Mouse (Mus musculus) embryonic facial prominence, embryonic 10.5 days (tissue): ENCODE measurements around the gene Fam71f2. TPM values are rescaled to one million over a fixed set of nuclear protein-coding genes. Genes with fewer than 3 reads are reported as not detected.

Source experiments
- DNase-seq: peaks from one replicate; pipeline ENCODE4 v3.0.0-alpha.2; 2017; ENCODE audit warnings: low spot score
- H3K27ac ChIP-seq: fragments of 300-500 bp; sonication (generic); replicated peaks from 2 replicates; pipeline ENCODE4 v1.5.1; 2016; ENCODE audit warnings: mild to moderate bottlenecking
- H3K27me3 ChIP-seq: fragments of 300-500 bp; sonication (generic); replicated peaks from 2 replicates; pipeline ENCODE4 v1.6.1; 2016; ENCODE audit warnings: low read depth, mild to moderate bottlenecking; ENCODE audit not compliant: poor library complexity, severe bottlenecking
- H3K36me3 ChIP-seq: fragments of 300-500 bp; sonication (generic); replicated peaks from 2 replicates; pipeline ENCODE4 v1.6.1; 2016; ENCODE audit warnings: mild to moderate bottlenecking, moderate library complexity
- H3K4me1 ChIP-seq: fragments of 300-500 bp; sonication (generic); 2 replicates; pipeline ENCODE4 v1.6.1; 2016
- H3K4me3 ChIP-seq: fragments of 300-500 bp; sonication (generic); 2 replicates; pipeline ENCODE4 v1.5.1; 2016; ENCODE audit warnings: mild to moderate bottlenecking, moderate library complexity
- H3K9me3 ChIP-seq: fragments of 300-500 bp; sonication (generic); 2 replicates; pipeline ENCODE4 v1.6.1; 2016; ENCODE audit warnings: mild to moderate bottlenecking
- WGBS: fragments of 180-500 bp; shearing (Covaris S2); methylation state at CpG from one replicate; pipeline ENCODE4 v1.1.7; 2016; 5-methylcytosine and 5-hydroxymethylcytosine counted together
- polyA plus RNA-seq: library from polyadenylated mRNA; unstranded; fragments of >200 nt; fragmentation: Nextera tagmentation; extraction: Ambion mirVana; gene quantifications from 2 replicates; pipeline ENCODE4 v1.2.1, GENCODE M21; 2016

The Fam71f2 gene
- polyA plus RNA-seq, 1 experiment from 2014 or later = 0.34 TPM

- H3K4me3 ChIP-seq = no peak overlapping the region
- H3K27ac ChIP-seq = no peak overlapping the region
- H3K9me3 ChIP-seq = no peaks in the 10 kb centered on the region
- H3K27me3 ChIP-seq = no peaks in the 10 kb centered on the region
- DNase-seq = no peak
- H3K4me1 ChIP-seq = peaks cover 6% of the 10 kb centered on the region; the same call in 1 of the 2 replicates
- H3K36me3 ChIP-seq = no peaks in the 10 kb centered on the region
- 89% methylated on average over 7 of the region's 7 CpGs for WGBS
Measured at GRCm38 (mm10) chr6:29322147-29322546, 42.8 kb downstream of the Fam71f2 start.

DNA sequence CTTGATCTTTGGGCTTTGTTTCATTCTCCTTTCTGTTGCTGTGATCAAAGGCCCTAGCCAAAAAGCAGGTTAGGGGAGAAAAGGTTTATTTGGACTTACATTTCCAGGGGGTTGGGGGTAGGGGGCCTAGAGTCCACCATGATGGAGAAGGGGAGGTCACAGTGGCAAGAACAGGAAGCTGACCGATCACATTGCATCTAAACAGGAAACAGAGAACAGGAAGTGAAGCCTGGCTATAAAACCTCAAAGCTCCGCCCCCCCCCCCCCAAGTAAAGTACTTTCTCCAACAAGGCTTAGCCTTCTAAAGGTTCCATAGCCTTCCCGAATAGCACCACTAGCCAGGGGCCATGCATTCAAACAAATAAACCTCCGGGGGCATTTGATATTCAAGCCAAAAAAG is 43.3 kb downstream of the Fam71f2 start:
- Histone ChIP-seq H3K4me3 (no peak overlapping the region), H3K36me3 (no peaks in the 10 kb centered on the region), H3K27me3 (no peaks in the 10 kb centered on the region), H3K27ac (no peak overlapping the region), H3K4me1 (peaks cover 6% of the 10 kb centered on the region; the same call in 1 of the 2 replicates), H3K9me3 (no peaks in the 10 kb centered on the region)
- 82% methylated on average over 4 of the region's 4 CpGs for WGBS
- no peak for DNase-seq

DNA sequence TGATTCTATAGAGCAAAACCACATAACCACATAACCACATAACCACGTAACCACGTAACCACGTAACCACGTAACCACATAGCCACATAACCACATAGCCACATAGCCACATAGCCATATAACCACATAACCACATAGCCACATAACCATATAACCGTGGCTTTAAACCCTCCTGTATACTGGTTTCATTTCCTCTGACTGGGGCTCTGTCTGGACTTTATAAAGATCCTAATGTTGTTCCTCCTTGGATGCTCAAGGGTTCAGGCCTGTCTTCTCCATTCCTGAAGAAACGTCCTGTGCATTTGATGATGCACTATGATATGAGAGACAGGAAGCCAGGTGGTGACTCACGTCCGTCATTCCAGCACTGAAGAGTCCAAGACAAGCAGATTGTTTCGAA is 47.6 kb downstream of the Fam71f2 start:
- WGBS = 89% methylated on average over 9 of the region's 9 CpGs
- DNase-seq = no peak
- Histone ChIP-seq H3K4me1 (peaks cover 4% of the 10 kb centered on the region; the same call in 1 of the 2 replicates), H3K4me3 (no peak overlapping the region), H3K9me3 (no peaks in the 10 kb centered on the region), H3K36me3 (no peaks in the 10 kb centered on the region), H3K27me3 (no peaks in the 10 kb centered on the region), H3K27ac (no peak overlapping the region)

DNA sequence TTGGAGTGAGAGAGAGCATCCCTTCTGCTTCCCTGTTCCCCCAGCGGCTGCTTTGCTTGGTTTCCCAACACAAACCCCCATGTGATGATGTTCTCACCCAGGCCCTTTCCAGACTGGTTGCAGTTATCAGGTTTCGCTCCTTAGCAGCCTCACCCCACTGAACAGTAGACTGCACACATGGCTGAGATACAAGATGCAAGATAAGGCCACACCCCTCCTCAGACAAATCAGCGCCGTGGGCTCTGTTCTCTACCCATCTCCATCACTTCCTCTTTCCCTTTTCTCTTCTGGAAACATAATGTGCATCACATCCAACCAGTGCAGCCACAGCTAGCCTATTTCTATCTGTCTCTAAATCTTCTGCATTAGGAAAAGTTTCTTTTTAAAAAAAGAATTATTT is 50.1 kb downstream of the Fam71f2 start:
- WGBS = 66% methylated on average over 4 of the region's 4 CpGs
- peaks cover 4% of the 10 kb centered on the region; the same call in 1 of the 2 replicates for H3K4me1 ChIP-seq
- no peak overlapping the region for H3K27ac ChIP-seq
- no peaks in the 10 kb centered on the region for H3K9me3 ChIP-seq
- no peak for DNase-seq
- no peak overlapping the region for H3K4me3 ChIP-seq
- no peaks in the 10 kb centered on the region; the same call in 1 of the 2 replicates for H3K27me3 ChIP-seq
- H3K36me3 ChIP-seq = no peaks in the 10 kb centered on the region

Other genes with a start within 250 kb of the Fam71f2 start
- gene Lep, start 219.4 kb upstream of the Fam71f2 start, polyA plus RNA-seq = not detected in 2 replicates
- 53.9 and 60.6 TPM in 2 replicates for gene Rbm28, start 114.6 kb upstream of the Fam71f2 start, polyA plus RNA-seq
- 1.9 and 2.0 TPM in 2 replicates for gene Prrt4, start 100.0 kb upstream of the Fam71f2 start, polyA plus RNA-seq
- gene Impdh1, start 63.2 kb upstream of the Fam71f2 start, polyA plus RNA-seq = 44.7 and 50.2 TPM in 2 replicates
- gene Hilpda, start 7.1 kb upstream of the Fam71f2 start, polyA plus RNA-seq = 35.3 and 39.9 TPM in 2 replicates
- not detected in 2 replicates for gene Fam71f1, start 39.5 kb downstream of the Fam71f2 start, polyA plus RNA-seq
- 228 and 237 TPM in 2 replicates for gene Calu, start 68.5 kb downstream of the Fam71f2 start, polyA plus RNA-seq
- 0.25 and 0.40 TPM in 2 replicates for gene Opn1sw, start 108.9 kb downstream of the Fam71f2 start, polyA plus RNA-seq
- 18.6 and 23.1 TPM in 2 replicates for gene Ccdc136, start 116.7 kb downstream of the Fam71f2 start, polyA plus RNA-seq
- 4.0 and 4.5 TPM in 2 replicates for gene Flnc, start 153.7 kb downstream of the Fam71f2 start, polyA plus RNA-seq
- gene Atp6v1f, start 188.1 kb downstream of the Fam71f2 start, polyA plus RNA-seq = 206 and 207 TPM in 2 replicates
- 0.28 TPM in 1 of 2 replicates, not detected in the other for gene Atp6v1fnb, start 191.8 kb downstream of the Fam71f2 start, polyA plus RNA-seq
- 18.5 and 21.2 TPM in 2 replicates for gene Kcp, start 228.4 kb downstream of the Fam71f2 start, polyA plus RNA-seq
- 2.3 and 2.7 TPM in 2 replicates for gene Irf5, start 247.0 kb downstream of the Fam71f2 start, polyA plus RNA-seq